Mouse (Mus musculus) limb, embryonic 10.5 days (tissue): Measurements from ENCODE around the gene Uchl4. TPM values are rescaled to one million over a fixed set of nuclear protein-coding genes. Genes with fewer than 3 reads are reported as not detected.

Experiments
- DNase-seq: peaks from one replicate; pipeline ENCODE4 v3.0.0-alpha.2; 2017; ENCODE audit warnings: low spot score
- H3K27ac ChIP-seq: fragments of 300-500 bp; sonication (generic); 2 replicates; pipeline ENCODE4 v1.5.1; 2016; ENCODE audit warnings: mild to moderate bottlenecking
- H3K27me3 ChIP-seq: fragments of 300-500 bp; sonication (generic); 2 replicates; pipeline ENCODE4 v1.6.1; 2016; ENCODE audit warnings: low read depth, mild to moderate bottlenecking; ENCODE audit not compliant: poor library complexity, severe bottlenecking
- H3K36me3 ChIP-seq: fragments of 300-500 bp; sonication (generic); 2 replicates; pipeline ENCODE4 v1.6.1; 2016; ENCODE audit warnings: mild to moderate bottlenecking, moderate library complexity
- H3K4me1 ChIP-seq: fragments of 300-500 bp; sonication (generic); 2 replicates; pipeline ENCODE4 v1.6.1; 2016
- H3K4me3 ChIP-seq: fragments of 300-500 bp; sonication (generic); 2 replicates; pipeline ENCODE4 v1.5.1; 2016; ENCODE audit warnings: mild to moderate bottlenecking, moderate library complexity
- H3K9me3 ChIP-seq: fragments of 300-500 bp; sonication (generic); replicated peaks from 2 replicates; pipeline ENCODE4 v1.6.1; 2016; ENCODE audit warnings: mild to moderate bottlenecking
- WGBS: fragments of 180-500 bp; shearing (Covaris S2); methylation state at CpG from one replicate; pipeline ENCODE4 v1.1.7; 2016; 5-methylcytosine and 5-hydroxymethylcytosine counted together
- polyA plus RNA-seq: library from polyadenylated mRNA; unstranded; fragments of >200 nt; fragmentation: Nextera tagmentation; extraction: Ambion mirVana; gene quantifications from 2 replicates; pipeline ENCODE4 v1.2.1, GENCODE M21; 2016

The Uchl4 gene
- polyA plus RNA-seq, 1 experiment from 2014 or later = 3.7 TPM

GRCm38 (mm10) chr9:64236056-64236455 is 1.1 kb downstream of the Uchl4 start:
- Histone ChIP-seq H3K27me3 (no peaks in the 10 kb centered on the region), H3K4me3 (no peak overlapping the region), H3K36me3 (peaks cover 7% of the 10 kb centered on the region), H3K27ac (no peak overlapping the region), H3K4me1 (peaks cover 35% of the 10 kb centered on the region), H3K9me3 (no peaks in the 10 kb centered on the region)
- DNase-seq = no peak
- 98% methylated on average over 7 of the region's 7 CpGs for WGBS

- H3K9me3 ChIP-seq = no peaks in the 10 kb centered on the region
- no peaks in the 10 kb centered on the region for H3K27me3 ChIP-seq
- DNase-seq = no peak
- H3K4me1 ChIP-seq = peaks cover 16% of the 10 kb centered on the region
- 21% methylated on average over 2 of the region's 2 CpGs for WGBS
- H3K4me3 ChIP-seq = peak overlapping the region; percentile 28; the same call in 1 of the 2 replicates
- peak overlapping the region; percentile 72 for H3K27ac ChIP-seq
- peaks cover 11% of the 10 kb centered on the region for H3K36me3 ChIP-seq
Measured at GRCm38 (mm10) chr9:64240116-64240515, 5.1 kb downstream of the Uchl4 start.

- Histone ChIP-seq H3K4me1 (peaks cover 16% of the 10 kb centered on the region), H3K9me3 (no peaks in the 10 kb centered on the region), H3K27ac (peak overlapping the region; percentile 72), H3K27me3 (no peaks in the 10 kb centered on the region), H3K36me3 (peaks cover 14% of the 10 kb centered on the region), H3K4me3 (peak overlapping the region; percentile 28; the same call in 1 of the 2 replicates)
- peak; percentile 51 for DNase-seq
- 21% methylated on average over 8 of the region's 8 CpGs for WGBS
Measured at GRCm38 (mm10) chr9:64240681-64241080, 5.7 kb downstream of the Uchl4 start.

DNA sequence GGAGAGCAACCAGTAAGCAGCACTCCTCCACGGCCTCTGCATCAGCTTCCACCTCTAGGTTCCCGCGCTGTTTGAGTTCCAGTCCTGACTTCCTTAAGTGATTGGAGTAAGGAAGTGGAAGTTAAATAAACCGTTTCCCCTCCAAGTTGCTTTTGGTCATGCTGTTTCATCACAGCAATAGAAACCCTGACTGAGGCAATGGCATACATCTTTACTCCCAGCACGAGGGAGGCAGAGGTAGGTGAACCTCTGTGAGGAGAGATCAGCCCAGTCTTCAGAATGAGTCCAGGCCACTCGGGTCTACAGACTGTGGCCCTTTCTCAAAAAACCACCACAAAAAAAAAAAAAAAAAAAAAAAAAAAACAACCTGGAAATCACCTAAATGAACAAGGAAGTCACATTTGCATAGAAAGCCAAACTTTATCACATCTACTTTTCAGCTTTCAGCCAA is 7.4 kb downstream of the Uchl4 start:
- peaks cover 16% of the 10 kb centered on the region for H3K4me1 ChIP-seq
- H3K36me3 ChIP-seq = peaks cover 20% of the 10 kb centered on the region
- 74% methylated on average over 6 of the region's 6 CpGs for WGBS
- no peaks in the 10 kb centered on the region for H3K27me3 ChIP-seq
- no peaks in the 10 kb centered on the region for H3K9me3 ChIP-seq
- H3K4me3 ChIP-seq = no peak overlapping the region
- no peak for DNase-seq
- no peak overlapping the region; the same call in 1 of the 2 replicates for H3K27ac ChIP-seq

DNA sequence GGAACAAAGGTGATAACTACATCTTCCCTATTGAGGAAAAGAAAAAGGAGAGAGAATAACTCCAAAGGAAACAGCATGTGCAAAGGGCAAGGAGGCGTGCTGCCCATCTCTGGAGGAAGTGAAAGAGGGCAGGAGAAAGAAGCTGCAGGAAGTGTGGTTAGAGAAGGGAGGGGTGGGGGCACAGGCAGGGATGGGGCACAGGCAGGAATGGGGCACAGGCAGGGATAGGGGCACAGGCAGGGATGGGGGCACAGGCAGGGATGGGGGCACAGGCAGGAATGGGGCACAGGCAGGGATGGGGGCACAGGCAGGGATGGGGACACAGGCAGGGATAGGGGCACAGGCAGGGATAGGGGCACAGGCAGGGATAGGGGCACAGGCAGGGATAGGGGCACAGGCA is 14.4 kb downstream of the Uchl4 start:
- peaks cover 32% of the 10 kb centered on the region for H3K36me3 ChIP-seq
- H3K4me1 ChIP-seq = peaks cover 22% of the 10 kb centered on the region
- 81% methylated on average over 1 of the region's 1 CpGs for WGBS
- no peak overlapping the region for H3K4me3 ChIP-seq
- no peaks in the 10 kb centered on the region for H3K9me3 ChIP-seq
- no peaks in the 10 kb centered on the region for H3K27me3 ChIP-seq
- no peak for DNase-seq
- H3K27ac ChIP-seq = no peak overlapping the region

DNA sequence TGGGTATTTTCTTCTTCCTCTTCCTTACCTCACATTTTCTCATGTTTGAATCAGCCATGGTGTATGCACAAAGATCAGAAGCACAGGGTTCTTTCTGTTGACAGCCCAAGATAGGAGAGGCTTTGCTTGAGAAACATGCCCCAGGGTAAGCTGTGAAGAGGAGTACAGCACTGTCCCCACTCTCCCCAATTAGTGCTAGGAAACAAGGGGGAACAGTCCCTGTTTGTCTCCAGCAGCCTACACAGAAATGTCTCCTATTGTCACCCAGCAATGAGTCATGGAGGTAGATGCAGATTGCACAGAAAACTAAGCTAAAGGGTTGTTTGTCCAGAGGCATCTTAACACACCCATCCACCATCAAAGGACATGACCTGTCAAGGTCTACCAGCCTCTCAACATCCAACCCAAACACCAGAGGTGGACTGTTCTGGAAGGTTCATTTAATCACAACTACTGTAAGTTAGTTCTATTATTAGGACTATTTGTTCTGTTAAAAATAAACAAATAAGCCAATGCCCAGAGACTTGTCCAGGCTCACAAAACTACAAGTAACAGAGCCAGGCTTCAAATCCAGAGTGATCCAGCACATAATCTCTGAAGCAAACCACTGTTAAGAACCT is 15.2 kb downstream of the Uchl4 start:
- H3K27ac ChIP-seq = no peak overlapping the region

GRCm38 (mm10) chr9:64252591-64253020 is 17.6 kb downstream of the Uchl4 start:
- Histone ChIP-seq H3K4me1 (peaks cover 22% of the 10 kb centered on the region), H3K9me3 (no peaks in the 10 kb centered on the region), H3K36me3 (peaks cover 15% of the 10 kb centered on the region), H3K27me3 (no peaks in the 10 kb centered on the region), H3K4me3 (peak overlapping the region; percentile 80), H3K27ac (peak overlapping the region; percentile 94)
- WGBS = under 1% methylated on average over 16 of the region's 16 CpGs
- DNase-seq = peak; percentile 58

More for the DNA sequence above, 15.2 kb downstream of the Uchl4 start:
- DNase-seq = no peak
- Histone ChIP-seq H3K4me3 (no peak overlapping the region), H3K36me3 (peaks cover 27% of the 10 kb centered on the region), H3K27me3 (no peaks in the 10 kb centered on the region), H3K9me3 (no peaks in the 10 kb centered on the region), H3K4me1 (peaks cover 22% of the 10 kb centered on the region)

DNA sequence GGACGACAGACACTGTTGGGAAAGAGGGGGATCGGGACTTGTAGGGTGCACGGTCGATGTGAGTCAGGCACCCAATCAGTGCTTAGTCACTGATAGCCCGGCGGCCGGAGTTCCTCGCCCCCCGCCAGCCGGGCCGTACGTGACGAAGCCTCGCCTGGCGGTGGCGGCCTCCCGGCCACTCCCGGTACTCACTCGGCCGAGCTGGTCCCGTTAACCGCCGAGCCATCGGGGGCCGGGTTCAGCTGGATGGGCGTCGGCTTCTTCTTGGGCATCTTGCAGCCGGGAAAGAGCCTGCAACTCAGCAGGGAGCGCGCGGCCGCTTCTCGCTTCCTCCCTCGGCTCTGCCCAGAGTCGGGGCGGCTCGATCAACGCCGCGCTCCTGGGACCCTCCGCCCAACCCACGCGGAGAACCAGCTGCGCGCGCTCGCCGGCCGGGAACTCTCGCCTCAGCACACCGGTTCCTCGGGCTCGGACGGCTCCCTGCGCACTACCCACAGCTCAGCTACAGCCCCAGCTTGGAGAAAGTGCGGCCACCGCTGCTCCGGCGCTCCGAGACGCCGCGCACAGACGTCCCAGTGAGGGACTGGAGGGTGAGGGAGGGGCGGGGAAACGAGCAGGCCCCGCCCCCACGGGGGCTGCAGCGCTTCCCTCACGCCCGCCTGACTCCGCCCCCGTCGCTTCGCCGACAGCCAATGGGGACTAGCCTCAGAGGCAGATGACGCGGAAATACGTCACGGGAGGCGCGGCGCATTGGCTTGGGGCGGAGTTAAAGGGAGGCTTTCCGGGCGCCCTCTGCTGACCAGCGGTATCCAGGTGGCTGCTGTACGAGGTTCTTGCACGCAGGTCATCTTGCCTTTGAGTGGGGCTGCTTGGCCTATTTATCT is 18.3 kb downstream of the Uchl4 start, which contains the start of gene Map2k1:
Map2k1 (minus strand) TSS at position 611 of the 884 bp plus-strand sequence.
- no peaks in the 10 kb centered on the region for H3K9me3 ChIP-seq
- H3K4me1 ChIP-seq = peaks cover 22% of the 10 kb centered on the region
- no peaks in the 10 kb centered on the region for H3K27me3 ChIP-seq
- DNase-seq = peak; percentile 100
- H3K27ac ChIP-seq = peak within 1 kb of the TSS; percentile 94
- peak within 1 kb of the TSS; percentile 80 for H3K4me3 ChIP-seq
- H3K36me3 ChIP-seq = peaks cover 13% of the 10 kb centered on the region
- WGBS = under 1% methylated on average over 87 of the region's 89 CpGs

- WGBS = 80% methylated on average over 3 of the region's 3 CpGs
- no peaks in the 10 kb centered on the region for H3K9me3 ChIP-seq
- no peaks in the 10 kb centered on the region for H3K36me3 ChIP-seq
- H3K4me1 ChIP-seq = peaks cover 19% of the 10 kb centered on the region
- no peak for DNase-seq
- no peaks in the 10 kb centered on the region for H3K27me3 ChIP-seq
- no peak overlapping the region for H3K4me3 ChIP-seq
- no peak overlapping the region for H3K27ac ChIP-seq
Measured at GRCm38 (mm10) chr9:64255422-64255821, 20.4 kb downstream of the Uchl4 start.

DNA sequence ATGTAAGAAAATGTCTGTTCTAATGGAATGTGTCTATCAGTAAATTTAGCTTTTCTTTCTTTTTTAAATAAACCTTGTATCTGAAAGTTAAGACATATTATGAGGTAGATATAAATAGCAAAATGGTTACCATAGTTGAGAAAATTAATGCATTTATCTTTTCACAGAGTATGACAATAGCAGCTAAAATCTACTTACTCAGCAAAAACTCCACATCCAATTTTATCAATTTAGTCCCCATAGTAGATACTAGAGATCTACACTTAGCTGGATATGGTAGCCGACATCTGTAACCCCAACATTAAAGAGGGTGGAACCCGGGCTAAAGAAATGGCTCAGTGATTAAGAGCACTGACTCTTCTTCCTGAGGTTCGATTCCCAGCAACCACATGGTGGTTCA is 21.2 kb downstream of the Uchl4 start:
- Histone ChIP-seq H3K4me1 (peaks cover 18% of the 10 kb centered on the region), H3K4me3 (no peak overlapping the region), H3K9me3 (no peaks in the 10 kb centered on the region), H3K27ac (no peak overlapping the region), H3K36me3 (no peaks in the 10 kb centered on the region), H3K27me3 (no peaks in the 10 kb centered on the region)
- WGBS = 93% methylated on average over 3 of the region's 3 CpGs
- no peak for DNase-seq

DNA sequence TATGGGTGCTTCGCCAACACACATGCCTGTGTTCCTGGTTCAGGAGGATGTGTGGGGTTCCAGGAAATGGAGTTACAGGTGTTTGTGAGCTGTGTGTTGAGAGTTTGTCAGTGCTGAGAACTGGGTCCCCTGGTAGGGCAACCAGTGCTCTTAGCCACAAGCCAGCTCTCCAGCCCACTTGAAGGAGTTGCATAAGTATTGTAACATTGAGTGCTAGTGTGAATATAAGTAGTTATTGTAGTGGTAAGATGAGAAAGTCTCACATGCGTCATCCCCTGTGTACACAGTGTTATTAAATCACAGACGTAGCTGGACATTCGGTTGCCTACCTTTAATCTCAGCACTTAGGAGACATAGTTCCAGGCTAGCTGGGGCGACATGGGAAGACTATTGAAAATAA is 24.9 kb downstream of the Uchl4 start:
- no peak overlapping the region for H3K4me3 ChIP-seq
- H3K36me3 ChIP-seq = no peaks in the 10 kb centered on the region
- no peaks in the 10 kb centered on the region for H3K27me3 ChIP-seq
- no peak overlapping the region for H3K27ac ChIP-seq
- no peaks in the 10 kb centered on the region for H3K4me1 ChIP-seq
- 91% methylated on average over 5 of the region's 5 CpGs for WGBS
- no peaks in the 10 kb centered on the region for H3K9me3 ChIP-seq
- DNase-seq = no peak

GRCm38 (mm10) chr9:64261023-64261422 is 26.0 kb downstream of the Uchl4 start:
- Histone ChIP-seq H3K9me3 (no peaks in the 10 kb centered on the region), H3K36me3 (no peaks in the 10 kb centered on the region), H3K4me1 (no peaks in the 10 kb centered on the region), H3K27ac (no peak overlapping the region), H3K4me3 (no peak overlapping the region), H3K27me3 (no peaks in the 10 kb centered on the region)
- DNase-seq = no peak
- 91% methylated on average over 4 of the region's 4 CpGs for WGBS

- H3K27ac ChIP-seq = no peak overlapping the region
- no peaks in the 10 kb centered on the region for H3K9me3 ChIP-seq
- no peaks in the 10 kb centered on the region for H3K36me3 ChIP-seq
- WGBS = 38% methylated on average over 1 of the region's 1 CpGs
- H3K4me3 ChIP-seq = no peak overlapping the region
- H3K4me1 ChIP-seq = no peaks in the 10 kb centered on the region
- no peak for DNase-seq
- H3K27me3 ChIP-seq = no peaks in the 10 kb centered on the region
Measured at GRCm38 (mm10) chr9:64264813-64265212, 29.8 kb downstream of the Uchl4 start.
